Mouse (Mus musculus): ENCODE data around the gene Odf3. TPM values are rescaled to one million over a fixed set of nuclear protein-coding genes. Genes with fewer than 3 reads are reported as not detected.

Odf3 gene
- polyA plus RNA-seq, 1 experiment from 2014 or later = not detected

- 78% methylated on average over 6 of the region's 6 CpGs for WGBS
- ATAC-seq (replicated peaks; ENCODE audit: low FRiP score, low TSS enrichment, low read depth) = no peak
- peaks cover 62% of the 10 kb centered on the region for H3K36me3 ChIP-seq (ENCODE audit: control insufficient read depth, insufficient read depth, low read length)
These were observed 12.4 kb downstream of the Odf3 start for GRCm38 (mm10) chr7:140859997-140860396.

GRCm38 (mm10) chr7:140860728-140861127 is 13.1 kb downstream of the Odf3 start:
- DNase-seq (ENCODE audit: low spot score) (no peak), ATAC-seq (replicated peaks; ENCODE audit: low FRiP score, low TSS enrichment, low read depth) (no peak)
- Histone ChIP-seq H3K27ac (ENCODE audit: low read depth) (no peak overlapping the region), H3K36me3 (ENCODE audit: control insufficient read depth, insufficient read depth, low read length) (peaks cover 68% of the 10 kb centered on the region), H3K27me3 (replicated peaks; ENCODE audit: control insufficient read depth, insufficient read depth, low read length) (no peaks in the 10 kb centered on the region), H3K9me3 (ENCODE audit: control insufficient read depth, low read length) (no peaks in the 10 kb centered on the region), H3K9ac (ENCODE audit: low read length) (no peak overlapping the region), H3K4me1 (replicated peaks; ENCODE audit: control insufficient read depth, insufficient read depth, low read length) (peaks cover 10% of the 10 kb centered on the region), H3K4me2 (ENCODE audit: low read length) (no peak overlapping the region), H3K4me3 (ENCODE audit: low read depth, low read length) (no peak overlapping the region)
- WGBS = 90% methylated on average over 5 of the region's 5 CpGs

More at GRCm38 (mm10) chr7:140859997-140860396, 12.4 kb downstream of the Odf3 start:
- Histone ChIP-seq H3K27ac (ENCODE audit: low read depth) (no peak overlapping the region), H3K9me3 (ENCODE audit: control insufficient read depth, low read length) (no peaks in the 10 kb centered on the region), H3K4me2 (ENCODE audit: low read length) (no peak overlapping the region), H3K4me1 (replicated peaks; ENCODE audit: control insufficient read depth, insufficient read depth, low read length) (peaks cover 16% of the 10 kb centered on the region), H3K4me3 (ENCODE audit: low read depth, low read length) (no peak overlapping the region), H3K9ac (ENCODE audit: low read length) (no peak overlapping the region), H3K27me3 (replicated peaks; ENCODE audit: control insufficient read depth, insufficient read depth, low read length) (no peaks in the 10 kb centered on the region)
- no peak for DNase-seq (ENCODE audit: low spot score)

GRCm38 (mm10) chr7:140864761-140865160 is 17.2 kb downstream of the Odf3 start:
- Histone ChIP-seq H3K9me3 (ENCODE audit: control insufficient read depth, low read length) (no peaks in the 10 kb centered on the region), H3K9ac (ENCODE audit: low read length) (no peak overlapping the region), H3K4me3 (ENCODE audit: low read depth, low read length) (no peak overlapping the region), H3K36me3 (ENCODE audit: control insufficient read depth, insufficient read depth, low read length) (peaks cover 68% of the 10 kb centered on the region), H3K27ac (ENCODE audit: low read depth) (no peak overlapping the region), H3K4me2 (ENCODE audit: low read length) (no peak overlapping the region), H3K27me3 (replicated peaks; ENCODE audit: control insufficient read depth, insufficient read depth, low read length) (no peaks in the 10 kb centered on the region), H3K4me1 (replicated peaks; ENCODE audit: control insufficient read depth, insufficient read depth, low read length) (no peaks in the 10 kb centered on the region)
- WGBS = 90% methylated on average over 12 of the region's 12 CpGs
- DNase-seq (ENCODE audit: low spot score) = no peak
- ATAC-seq (replicated peaks; ENCODE audit: low FRiP score, low TSS enrichment, low read depth) = no peak

GRCm38 (mm10) chr7:140874224-140874623 is 26.6 kb downstream of the Odf3 start:
- Histone ChIP-seq H3K4me1 (replicated peaks; ENCODE audit: control insufficient read depth, insufficient read depth, low read length) (no peaks in the 10 kb centered on the region), H3K36me3 (ENCODE audit: control insufficient read depth, insufficient read depth, low read length) (peaks cover 31% of the 10 kb centered on the region), H3K9me3 (ENCODE audit: control insufficient read depth, low read length) (no peaks in the 10 kb centered on the region), H3K27ac (ENCODE audit: low read depth) (no peak overlapping the region), H3K9ac (ENCODE audit: low read length) (no peak overlapping the region), H3K4me2 (ENCODE audit: low read length) (no peak overlapping the region), H3K4me3 (ENCODE audit: low read depth, low read length) (no peak overlapping the region), H3K27me3 (replicated peaks; ENCODE audit: control insufficient read depth, insufficient read depth, low read length) (no peaks in the 10 kb centered on the region)
- 89% methylated on average over 4 of the region's 4 CpGs for WGBS
- DNase-seq (ENCODE audit: low spot score) (no peak), ATAC-seq (replicated peaks; ENCODE audit: low FRiP score, low TSS enrichment, low read depth) (no peak)

GRCm38 (mm10) chr7:140877364-140877763 is 29.8 kb downstream of the Odf3 start:
- no peak overlapping the region for H3K9ac ChIP-seq (ENCODE audit: low read length)
- H3K4me1 ChIP-seq (replicated peaks; ENCODE audit: control insufficient read depth, insufficient read depth, low read length) = peaks cover 9% of the 10 kb centered on the region

GRCm38 (mm10) chr7:140879355-140879754 is 31.8 kb downstream of the Odf3 start:
- Histone ChIP-seq H3K9me3 (ENCODE audit: control insufficient read depth, low read length) (no peaks in the 10 kb centered on the region), H3K4me1 (replicated peaks; ENCODE audit: control insufficient read depth, insufficient read depth, low read length) (peaks cover 14% of the 10 kb centered on the region), H3K4me2 (ENCODE audit: low read length) (no peak overlapping the region), H3K4me3 (ENCODE audit: low read depth, low read length) (no peak overlapping the region), H3K36me3 (ENCODE audit: control insufficient read depth, insufficient read depth, low read length) (peaks cover 29% of the 10 kb centered on the region), H3K27me3 (replicated peaks; ENCODE audit: control insufficient read depth, insufficient read depth, low read length) (no peaks in the 10 kb centered on the region), H3K9ac (ENCODE audit: low read length) (no peak overlapping the region), H3K27ac (ENCODE audit: low read depth) (no peak overlapping the region)
- DNase-seq (ENCODE audit: low spot score) = no peak
- ATAC-seq (replicated peaks; ENCODE audit: low FRiP score, low TSS enrichment, low read depth) = no peak
- 87% methylated on average over 7 of the region's 7 CpGs for WGBS

More at GRCm38 (mm10) chr7:140877364-140877763, 29.8 kb downstream of the Odf3 start:
- WGBS = 78% methylated on average over 6 of the region's 6 CpGs
- no peak overlapping the region for H3K4me2 ChIP-seq (ENCODE audit: low read length)
- peaks cover 31% of the 10 kb centered on the region for H3K36me3 ChIP-seq (ENCODE audit: control insufficient read depth, insufficient read depth, low read length)
- H3K27me3 ChIP-seq (replicated peaks; ENCODE audit: control insufficient read depth, insufficient read depth, low read length) = no peaks in the 10 kb centered on the region
- no peaks in the 10 kb centered on the region for H3K9me3 ChIP-seq (ENCODE audit: control insufficient read depth, low read length)
- no peak overlapping the region for H3K27ac ChIP-seq (ENCODE audit: low read depth)
- H3K4me3 ChIP-seq (ENCODE audit: low read depth, low read length) = no peak overlapping the region
- ATAC-seq (replicated peaks; ENCODE audit: low FRiP score, low TSS enrichment, low read depth) = no peak
- DNase-seq (ENCODE audit: low spot score) = no peak

- 74% methylated on average over 3 of the region's 3 CpGs for WGBS
- Histone ChIP-seq H3K9me3 (ENCODE audit: control insufficient read depth, low read length) (no peaks in the 10 kb centered on the region), H3K9ac (ENCODE audit: low read length) (no peak overlapping the region), H3K4me2 (ENCODE audit: low read length) (peak overlapping the region; percentile 74; the same call in 1 of the 2 replicates), H3K4me3 (ENCODE audit: low read depth, low read length) (no peak overlapping the region), H3K4me1 (replicated peaks; ENCODE audit: control insufficient read depth, insufficient read depth, low read length) (peaks cover 14% of the 10 kb centered on the region), H3K36me3 (ENCODE audit: control insufficient read depth, insufficient read depth, low read length) (peaks cover 28% of the 10 kb centered on the region), H3K27me3 (replicated peaks; ENCODE audit: control insufficient read depth, insufficient read depth, low read length) (no peaks in the 10 kb centered on the region), H3K27ac (ENCODE audit: low read depth) (no peak overlapping the region)
- DNase-seq (ENCODE audit: low spot score) = no peak
- ATAC-seq (replicated peaks; ENCODE audit: low FRiP score, low TSS enrichment, low read depth) = no peak
These were observed 32.8 kb downstream of the Odf3 start for GRCm38 (mm10) chr7:140880419-140880818.

GRCm38 (mm10) chr7:140880865-140881515 is 33.4 kb downstream of the Odf3 start:
- Histone ChIP-seq H3K27me3 (replicated peaks; ENCODE audit: control insufficient read depth, insufficient read depth, low read length) (no peaks in the 10 kb centered on the region), H3K36me3 (ENCODE audit: control insufficient read depth, insufficient read depth, low read length) (peaks cover 29% of the 10 kb centered on the region), H3K4me2 (ENCODE audit: low read length) (peak overlapping the region; percentile 74), H3K27ac (ENCODE audit: low read depth) (no peak overlapping the region), H3K9me3 (ENCODE audit: control insufficient read depth, low read length) (no peaks in the 10 kb centered on the region), H3K9ac (ENCODE audit: low read length) (peak overlapping the region; percentile 67), H3K4me1 (replicated peaks; ENCODE audit: control insufficient read depth, insufficient read depth, low read length) (peaks cover 14% of the 10 kb centered on the region), H3K4me3 (ENCODE audit: low read depth, low read length) (peak overlapping the region; percentile 95)
- ATAC-seq (replicated peaks; ENCODE audit: low FRiP score, low TSS enrichment, low read depth) (no peak), DNase-seq (ENCODE audit: low spot score) (no peak)
- 19% methylated on average over 8 of the region's 8 CpGs for WGBS
